Mouse (Mus musculus) CH12F3 (cell line): ENCODE results near the gene Zcchc17.

ENCODE experiments used
- in situ Hi-C: fragments of 300-500 bp; cut with MboI; formaldehyde crosslinking; loops from 2 replicates; pipeline ENCODE4 v1.14.3; 2020; ENCODE audit warnings: low sequenced_read_pairs

The Zcchc17 gene

DNA sequence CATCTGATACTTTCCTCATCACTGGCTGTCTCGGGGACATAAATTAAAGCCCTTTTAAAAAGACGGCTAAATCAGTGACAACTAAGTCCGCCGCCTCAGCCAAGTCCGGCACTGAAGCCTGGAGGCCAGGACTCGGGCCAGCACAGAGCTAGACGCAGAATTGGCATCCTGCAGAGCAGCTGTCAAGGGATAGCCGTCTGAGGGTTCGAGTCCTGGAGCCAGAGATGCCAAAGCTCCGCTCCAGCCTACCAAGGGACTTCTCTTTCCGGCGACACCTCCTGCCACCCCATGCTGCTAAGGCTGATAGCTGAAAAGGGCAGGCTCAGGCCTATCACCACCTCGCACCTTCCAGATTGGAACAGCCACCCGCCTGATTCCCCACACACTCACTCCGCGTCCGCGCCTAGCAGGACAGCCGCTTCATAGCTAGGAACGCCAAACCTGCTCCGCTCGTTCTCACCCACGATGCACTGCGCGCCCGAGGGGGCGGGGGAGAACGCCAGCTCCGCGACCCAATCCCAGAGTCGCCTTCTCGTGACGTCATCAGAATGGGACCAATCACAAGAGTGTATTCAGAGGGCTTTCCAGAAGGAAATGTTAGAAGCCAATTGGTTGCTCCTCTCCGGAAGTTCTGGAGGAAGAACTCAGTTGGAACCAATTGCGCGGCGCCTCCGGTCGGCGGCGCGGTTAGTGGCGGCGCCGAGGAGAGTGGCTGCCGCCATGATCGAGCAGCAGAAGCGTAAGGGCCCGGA, at the start of gene Zcchc17, which contains the start of gene Snrnp40:
TSS of gene Zcchc17 (minus strand) at position 458 of the 752 bp plus-strand sequence.
TSS of gene Snrnp40 (plus strand) at position 647 of the 752 bp plus-strand sequence.
- in situ Hi-C loops = no loop called here

- in situ Hi-C loops = no loop called here
Measured at GRCm38 (mm10) chr4:130391265-130391664, 31.5 kb upstream of the Zcchc17 start.

GRCm38 (mm10) chr4:130389927-130390326, 30.2 kb upstream of the Zcchc17 start:
- in situ Hi-C loops = no loop called here

DNA sequence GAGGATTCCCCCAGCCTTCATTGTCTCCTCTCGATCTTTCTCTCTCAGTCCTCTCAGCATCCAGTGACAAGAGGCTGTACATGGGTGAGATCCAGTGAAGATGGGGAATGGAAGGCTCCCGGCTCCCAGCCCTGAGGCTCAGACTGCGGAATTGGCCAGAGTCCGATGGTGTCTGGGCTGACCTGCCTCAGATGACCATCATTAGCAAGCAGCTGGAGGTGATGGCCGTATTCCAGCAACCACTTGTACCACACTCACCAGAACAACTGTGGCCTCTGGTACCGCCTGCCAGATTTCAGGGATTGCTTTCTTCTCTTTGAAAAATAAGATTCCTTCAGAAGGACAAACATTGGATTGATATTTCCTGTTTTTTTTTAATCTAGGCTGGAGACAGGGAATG, 29.8 kb upstream of the Zcchc17 start:
- in situ Hi-C loops = no loop called here

GRCm38 (mm10) chr4:130387256-130387655, 27.5 kb upstream of the Zcchc17 start:
- in situ Hi-C loops = no loop called here

- in situ Hi-C loops = no loop called here
Measured at GRCm38 (mm10) chr4:130380418-130380817, 20.7 kb upstream of the Zcchc17 start.

- in situ Hi-C loops = no loop called here
Measured at GRCm38 (mm10) chr4:130379181-130379580, 19.4 kb upstream of the Zcchc17 start.

DNA sequence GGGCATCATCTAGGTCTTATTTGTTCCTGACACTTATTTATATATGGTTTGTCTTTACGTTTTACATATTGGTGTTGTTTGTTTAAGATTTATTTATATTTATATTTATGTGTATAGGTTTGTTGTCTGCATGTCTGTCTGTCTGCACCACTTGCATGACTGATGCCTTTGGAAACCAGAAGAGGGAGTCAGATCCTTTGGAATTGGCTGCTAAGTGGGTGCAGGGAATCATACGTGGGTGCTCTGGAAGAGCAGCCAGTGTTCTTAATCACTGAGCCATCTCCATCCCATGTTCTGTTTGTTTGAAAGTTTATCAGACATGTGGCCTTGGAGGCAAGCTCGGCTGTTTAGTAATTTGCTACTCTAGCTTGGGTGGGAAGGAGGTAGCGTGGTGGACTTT, 17.8 kb upstream of the Zcchc17 start:
- in situ Hi-C loops = no loop called here

DNA sequence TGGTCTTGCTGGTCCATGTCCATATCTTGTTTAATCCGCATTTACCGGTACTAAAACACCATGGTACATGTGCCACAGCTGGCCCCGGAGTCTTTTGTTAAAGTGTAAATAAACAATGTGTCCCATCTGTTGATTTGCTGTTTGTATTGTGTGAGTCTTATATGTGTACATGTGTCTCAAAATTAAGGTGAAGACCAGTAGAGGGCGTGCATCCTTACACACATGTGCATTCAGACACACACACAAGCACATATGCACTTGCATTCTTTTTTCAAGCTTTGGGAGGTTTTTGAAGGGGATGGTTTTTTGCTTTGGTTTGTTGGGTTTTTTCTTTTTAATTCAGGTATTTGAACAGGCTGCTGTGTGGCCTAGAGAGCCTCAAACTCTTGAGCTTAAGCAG, 16.9 kb upstream of the Zcchc17 start:
- in situ Hi-C loops = no loop called here

DNA sequence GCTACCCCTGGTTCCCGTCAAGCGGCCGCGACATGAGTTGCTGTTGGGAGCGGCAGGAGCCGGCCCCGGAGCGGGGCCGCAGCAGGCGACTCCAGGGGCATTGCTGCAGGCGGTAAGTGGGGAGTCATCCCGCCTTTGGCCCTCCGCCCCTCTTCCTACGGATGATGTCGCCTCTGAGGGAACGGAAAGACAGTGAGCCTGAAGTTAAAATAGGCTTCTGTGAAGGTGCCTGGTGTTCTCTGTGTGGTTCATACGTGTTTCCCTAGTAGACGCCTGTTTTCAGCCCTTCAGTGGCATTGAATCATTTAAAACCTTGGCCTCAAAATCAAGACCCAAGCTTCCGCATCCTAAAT, 471 bp upstream of the Zcchc17 start:
- in situ Hi-C loops = no loop called here

- in situ Hi-C loops = no loop called here
Measured at GRCm38 (mm10) chr4:130357946-130358345, 1.8 kb downstream of the Zcchc17 start.

DNA sequence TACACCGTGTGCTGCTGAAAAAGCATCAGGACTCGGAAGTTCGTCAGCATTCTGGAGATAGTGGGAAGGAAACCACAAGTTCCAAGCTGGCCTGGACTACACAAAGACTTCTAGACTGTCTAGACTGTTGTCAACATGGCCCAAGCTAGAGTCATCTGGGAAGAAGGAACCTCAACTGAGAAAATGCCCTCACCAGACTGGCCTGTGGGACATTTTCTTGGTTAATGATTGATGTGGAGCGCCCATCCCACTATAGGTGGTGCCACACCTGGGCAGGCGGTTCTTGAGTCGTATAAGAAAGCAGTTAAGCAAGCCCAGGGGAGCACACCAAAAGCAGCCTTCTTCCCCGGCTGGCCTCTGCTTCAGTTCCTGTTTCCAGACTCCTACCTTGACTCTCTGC, 7.2 kb downstream of the Zcchc17 start:
- in situ Hi-C loops = no loop called here

DNA sequence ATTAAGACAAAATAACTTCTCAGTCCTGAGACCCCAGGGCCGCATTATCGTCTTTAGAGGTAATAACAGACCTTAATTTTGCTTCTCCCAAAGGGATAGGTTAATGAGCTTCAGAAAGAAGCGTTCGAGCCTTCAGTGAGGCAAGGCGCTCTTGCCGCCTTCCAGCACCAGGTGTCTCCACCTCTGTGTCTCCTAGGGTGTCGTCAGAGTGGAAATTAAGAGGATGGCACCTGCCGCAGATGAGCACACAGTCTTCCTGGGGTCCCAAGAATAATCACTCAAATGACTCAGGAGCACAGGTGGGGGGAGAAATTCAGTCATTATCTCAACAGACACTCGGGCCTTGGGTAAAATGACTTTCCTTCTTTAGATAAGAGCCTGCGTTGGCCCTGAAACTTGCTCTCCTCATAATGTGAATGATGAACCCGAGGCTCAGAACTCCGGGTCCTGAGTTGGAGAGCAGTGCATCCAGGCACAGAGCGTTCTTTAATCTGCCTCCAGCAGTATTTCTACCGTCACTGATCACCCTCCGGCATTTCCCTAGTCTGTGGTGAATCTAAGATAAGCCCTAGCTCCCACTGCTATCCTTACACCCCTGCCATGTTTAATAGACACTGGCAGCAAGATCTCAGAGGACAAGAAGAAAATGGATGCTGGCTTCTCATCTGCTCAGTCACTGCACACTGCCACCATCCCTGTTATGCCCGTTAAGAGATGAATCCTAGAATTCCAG, 8.9 kb downstream of the Zcchc17 start:
- in situ Hi-C loops = no loop called here

DNA sequence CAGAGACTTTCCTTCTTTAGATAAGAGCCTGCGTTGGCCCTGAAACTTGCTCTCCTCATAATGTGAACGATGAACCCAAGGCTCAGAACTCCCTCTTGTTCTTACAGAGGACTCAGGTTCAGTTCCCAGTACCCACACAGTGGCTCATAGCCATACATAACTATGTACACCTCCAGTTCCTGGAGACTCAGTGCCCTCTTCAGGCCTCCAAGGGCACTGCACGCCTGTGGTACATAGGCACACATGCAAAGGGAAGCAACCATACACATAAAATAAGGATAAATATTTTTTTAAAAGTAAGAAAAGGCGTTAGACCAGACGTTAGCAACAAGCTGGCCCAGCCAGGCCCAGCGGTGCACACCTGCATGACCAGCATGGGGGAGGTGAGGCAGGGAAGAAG, 10.1 kb downstream of the Zcchc17 start:
- in situ Hi-C loops = no loop called here

DNA sequence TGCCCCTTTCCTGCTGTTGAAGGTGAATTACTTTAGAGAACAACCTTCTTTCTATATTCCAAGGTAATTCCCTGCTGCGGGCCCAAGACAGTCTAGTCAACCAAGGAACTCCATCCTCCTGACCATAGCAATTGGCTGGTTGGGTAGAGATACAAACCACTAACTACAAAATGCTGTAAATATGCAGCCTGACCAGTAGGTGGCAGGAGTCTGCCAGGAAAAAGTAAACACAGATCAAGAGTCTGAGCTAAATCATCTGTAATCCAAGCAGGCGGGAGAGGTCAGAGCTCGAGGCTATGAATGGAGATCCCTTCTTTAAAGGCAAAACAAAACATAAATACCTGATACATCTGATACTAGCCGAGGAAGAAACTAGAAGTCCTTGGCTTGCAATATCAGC, 18.1 kb downstream of the Zcchc17 start:
- in situ Hi-C loops = no loop called here

DNA sequence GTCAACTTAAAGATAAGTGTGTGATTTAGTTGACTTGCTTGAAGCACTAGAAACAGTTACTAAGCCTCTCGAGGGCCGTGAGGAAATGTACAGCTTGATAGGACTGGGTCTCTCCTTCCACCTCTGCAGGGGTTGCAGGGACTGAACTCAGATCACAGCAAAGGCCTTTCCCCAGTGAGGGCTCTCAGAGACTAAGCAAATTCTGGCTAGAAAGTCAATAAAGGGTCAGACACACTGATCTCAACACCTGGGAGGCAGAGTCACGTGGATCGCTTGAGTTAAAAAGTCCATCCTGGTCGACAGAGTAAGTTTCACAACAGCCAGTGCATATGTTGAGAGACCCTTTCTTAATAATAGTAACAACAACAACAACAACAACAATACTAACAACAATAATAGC, 23.9 kb downstream of the Zcchc17 start:
- in situ Hi-C loops = no loop called here

- in situ Hi-C loops = no loop called here
Measured at GRCm38 (mm10) chr4:130327366-130327765, 32.4 kb downstream of the Zcchc17 start.

- in situ Hi-C loops = no loop called here
Measured at GRCm38 (mm10) chr4:130325446-130325845, 34.3 kb downstream of the Zcchc17 start.

DNA sequence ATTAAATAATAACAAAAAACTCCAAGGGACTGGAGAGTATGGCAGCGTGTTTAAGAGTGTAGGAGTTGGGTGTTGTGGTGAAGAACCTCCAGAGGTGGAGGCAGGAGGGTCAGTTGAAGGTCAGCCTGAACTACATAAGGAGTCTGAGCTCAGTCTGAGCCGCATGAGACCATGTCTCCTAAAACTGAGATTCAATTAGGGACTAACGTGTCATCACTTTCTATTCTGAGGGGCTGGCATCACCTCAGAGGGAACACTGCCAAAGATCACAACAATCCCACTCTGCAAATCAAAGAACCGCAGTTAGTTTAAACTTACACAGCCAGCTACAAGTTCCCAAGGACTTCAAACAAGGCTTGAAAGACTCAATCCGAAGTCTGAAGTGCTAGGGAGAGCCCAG, 36.1 kb downstream of the Zcchc17 start:
- in situ Hi-C loops = no loop called here

DNA sequence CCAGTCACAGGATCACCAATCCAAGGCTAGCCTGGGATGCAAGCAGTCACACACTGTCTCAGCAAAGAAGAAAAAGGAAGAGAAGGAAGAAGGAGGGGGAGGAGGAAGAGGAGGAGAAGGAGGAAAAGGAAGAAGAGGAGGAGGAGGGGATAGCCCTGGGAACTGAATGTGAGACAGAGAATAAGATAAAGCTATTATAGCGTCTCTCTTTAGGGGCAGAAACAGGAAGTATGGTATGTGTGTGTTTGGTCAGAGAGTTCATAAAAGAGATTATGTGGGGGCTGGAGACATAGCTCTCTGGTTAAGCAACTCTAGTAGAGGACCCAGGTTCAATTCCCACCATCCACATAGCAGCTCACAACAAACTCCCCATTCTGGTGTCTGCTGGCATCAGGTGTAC, 36.6 kb downstream of the Zcchc17 start:
- in situ Hi-C loops = no loop called here

DNA sequence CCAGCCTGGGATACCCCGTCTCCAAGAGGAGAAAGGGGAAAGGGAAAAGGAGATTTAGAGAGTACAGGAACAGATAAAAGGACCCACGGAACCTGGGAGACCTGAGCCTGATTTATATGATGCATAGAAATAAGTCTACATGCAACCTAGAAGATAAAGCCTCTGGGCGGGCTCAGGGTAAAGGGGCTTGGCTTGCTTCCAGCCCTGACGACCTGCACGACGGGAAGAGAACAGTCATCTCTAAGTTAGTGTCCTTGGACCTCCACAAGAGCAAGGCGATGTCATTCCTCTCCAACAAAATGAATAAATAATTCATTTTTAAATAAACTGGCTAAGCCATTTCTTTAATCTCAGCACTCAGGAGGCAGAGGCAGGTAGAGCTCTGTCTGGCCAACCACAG, 37.2 kb downstream of the Zcchc17 start:
- in situ Hi-C loops = no loop called here

DNA sequence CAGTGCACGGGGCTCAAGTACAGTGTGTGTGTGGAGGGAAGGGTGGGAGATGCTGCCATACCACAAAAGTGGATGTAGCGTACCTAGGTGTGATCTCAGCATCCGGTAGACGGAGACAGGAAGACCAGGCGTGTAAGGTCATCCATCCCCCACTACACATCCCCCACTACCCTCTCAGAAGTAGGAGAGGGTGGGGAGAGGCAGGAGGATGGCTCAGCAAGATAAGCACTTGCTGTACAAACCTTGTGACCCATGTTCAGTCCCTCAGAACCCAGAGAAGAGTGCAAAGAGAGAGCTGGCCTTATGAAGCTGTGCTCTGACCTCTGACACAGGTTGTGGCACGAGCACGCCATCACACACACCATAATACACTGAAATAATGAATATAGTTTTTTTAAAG, 38.1 kb downstream of the Zcchc17 start:
- in situ Hi-C loops = no loop called here
